Mouse (Mus musculus): Measurements from ENCODE around the gene Gsg1l2. TPM values are rescaled to one million over a fixed set of nuclear protein-coding genes. Genes with fewer than 3 reads are reported as not detected.

Gene Gsg1l2
- total RNA-seq, 1 experiment from 2014 or later: not detected

GRCm38 (mm10) chr11:67820221-67820620 is 45.8 kb downstream of the Gsg1l2 start:
- peak; percentile 46 for DNase-seq

DNA sequence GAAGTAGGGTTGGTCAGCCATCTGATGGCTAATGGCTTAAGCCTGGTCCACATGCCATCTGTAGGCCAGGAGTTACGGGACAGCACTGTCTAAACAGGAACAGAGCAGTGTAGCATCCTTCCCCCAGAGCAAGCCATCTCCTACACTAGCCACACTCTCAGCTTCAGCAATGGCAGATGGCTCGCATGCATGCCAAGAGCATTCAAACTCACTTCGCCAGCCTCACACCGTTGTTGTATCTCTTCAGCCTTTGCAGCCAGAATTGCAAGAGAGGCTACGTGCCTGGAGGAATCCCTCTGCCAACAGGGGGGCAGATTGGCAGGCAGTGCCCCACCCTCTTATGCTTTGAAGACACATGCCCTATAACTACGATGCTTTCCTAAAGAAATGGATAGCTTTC is 47.2 kb downstream of the Gsg1l2 start:
- DNase-seq: no peak

DNA sequence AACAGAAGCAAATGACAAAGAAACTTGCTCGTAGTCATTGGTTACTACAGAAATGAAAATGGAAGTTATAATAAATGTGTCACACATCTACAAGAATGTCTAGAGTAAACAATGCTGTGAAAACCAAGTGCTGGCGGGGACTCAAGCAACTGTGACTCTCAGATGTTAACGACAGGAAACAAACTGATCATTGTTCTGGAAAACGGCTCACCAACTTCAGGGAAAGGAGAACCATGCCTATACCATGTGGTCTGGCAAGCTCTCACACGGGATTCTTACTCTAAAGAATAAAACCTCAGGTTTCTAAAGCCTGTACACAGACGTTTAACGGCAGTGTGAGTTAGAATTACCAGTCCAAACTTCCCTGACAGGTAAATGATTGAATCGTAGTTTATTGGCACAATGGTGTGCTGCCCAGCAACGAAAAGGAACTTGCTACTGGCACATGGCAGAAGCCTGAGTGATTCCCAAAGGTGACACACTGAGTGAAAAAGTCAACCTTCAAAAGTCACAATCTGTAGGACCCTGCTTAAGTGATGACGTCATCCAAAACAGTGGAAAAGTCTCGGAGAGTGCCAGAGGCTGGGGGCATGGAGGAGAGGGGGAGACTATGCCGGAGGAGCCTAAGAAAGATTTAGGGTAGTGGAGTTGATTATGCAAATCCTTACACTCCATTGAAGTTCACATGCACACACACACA is 54.1 kb downstream of the Gsg1l2 start:
- DNase-seq: no peak

- no peak for DNase-seq
Measured at GRCm38 (mm10) chr11:67829530-67829929, 55.1 kb downstream of the Gsg1l2 start.

- DNase-seq: no peak
Measured at GRCm38 (mm10) chr11:67831820-67832219, 57.4 kb downstream of the Gsg1l2 start.

- DNase-seq: no peak
Measured at GRCm38 (mm10) chr11:67835408-67836078, 61.1 kb downstream of the Gsg1l2 start.

Other genes with a start within 250 kb of the Gsg1l2 start
- gene Rcvrn, start 79.3 kb upstream of the Gsg1l2 start, total RNA-seq (2021): not detected in 2 replicates
- not detected in 2 replicates for gene Glp2r, start 3.5 kb upstream of the Gsg1l2 start, total RNA-seq (2021)
- not detected in 2 replicates for gene Dhrs7c, start 23.6 kb downstream of the Gsg1l2 start, total RNA-seq (2021)
- gene Usp43, start 147.5 kb downstream of the Gsg1l2 start, total RNA-seq (2021): 1.5 and 3.0 TPM in 2 replicates
- not detected in 2 replicates for gene Cfap52, start 191.0 kb downstream of the Gsg1l2 start, total RNA-seq (2021)
- 28.5 and 35.1 TPM in 2 replicates for gene Stx8, start 191.6 kb downstream of the Gsg1l2 start, total RNA-seq (2021)